In genomic region chr15:85806886-85807285, GRCm38 (mm10) we compare ENCODE assay signal across 29 mouse cellular contexts. TPM values are rescaled to one million over a fixed set of nuclear protein-coding genes. Genes with fewer than 3 reads are reported as not detected.
"Had no signal": no experiment of that assay in that cellular context is flagged by ENCODE, and none has a peak within 500 bp of the region (broad histone marks: within the 10 kb centered on the region; RNA-seq: fewer than 3 reads in every experiment).

No protein-coding gene starts in this region.

- H3K9ac ChIP-seq: embryonic facial prominence, embryonic 12.5 days; embryonic facial prominence, embryonic 13.5 days; embryonic facial prominence, embryonic 15.5 days; forebrain, embryonic 12.5 days; forebrain, embryonic 13.5 days; forebrain, embryonic 15.5 days; forebrain, postnatal 0 days had no signal

- H3K4me2 ChIP-seq: embryonic facial prominence, embryonic 12.5 days; embryonic facial prominence, embryonic 13.5 days; embryonic facial prominence, embryonic 15.5 days; forebrain, embryonic 12.5 days; forebrain, embryonic 13.5 days; forebrain, embryonic 15.5 days; heart, embryonic 11.5 days had no signal

- H3K4me3 ChIP-seq: embryonic facial prominence, embryonic 12.5 days; embryonic facial prominence, embryonic 13.5 days; embryonic facial prominence, embryonic 15.5 days; erythroblast, embryonic 14.5 days; forebrain, embryonic 10.5 days; forebrain, embryonic 12.5 days; forebrain, embryonic 13.5 days; forebrain, embryonic 15.5 days; gastrocnemius, adult 2 months; heart, adult 2 months; heart, embryonic 10.5 days had no signal

- DNase-seq: cerebellum, adult 9-10 months; cerebellum, adult 9-11 months; cerebellum, postnatal 10 days; cerebellum, postnatal 14 days; cerebellum, postnatal 25 days; cerebellum, postnatal 36 days; embryo, embryonic 11 days; forebrain, postnatal 0 days; gastrocnemius, adult 2 months; gastrocnemius, postnatal 10 days; gastrocnemius, postnatal 14 days; gastrocnemius, postnatal 25 days; gastrocnemius, postnatal 36 days; heart, adult 18-20 months; heart, adult 2 months had no signal

- H3K9me3 ChIP-seq: embryonic facial prominence, embryonic 12.5 days; embryonic facial prominence, embryonic 13.5 days; embryonic facial prominence, embryonic 15.5 days; forebrain, embryonic 10.5 days; forebrain, embryonic 12.5 days; forebrain, embryonic 13.5 days; forebrain, embryonic 15.5 days; heart, embryonic 10.5 days had no signal

- H3K36me3 ChIP-seq: embryonic facial prominence, embryonic 12.5 days; embryonic facial prominence, embryonic 13.5 days; embryonic facial prominence, embryonic 15.5 days; forebrain, embryonic 10.5 days; forebrain, embryonic 12.5 days; forebrain, embryonic 15.5 days had no signal

- H3K27me3 ChIP-seq: embryonic facial prominence, embryonic 12.5 days; embryonic facial prominence, embryonic 13.5 days; embryonic facial prominence, embryonic 15.5 days; forebrain, embryonic 12.5 days; forebrain, embryonic 13.5 days; forebrain, embryonic 15.5 days had no signal

- ATAC-seq: forebrain, embryonic 13.5 days; forebrain, embryonic 14.5 days; forebrain, embryonic 15.5 days; forebrain, embryonic 16.5 days; forebrain, postnatal 0 days had no signal

- H3K27ac ChIP-seq: embryonic facial prominence, embryonic 12.5 days; embryonic facial prominence, embryonic 13.5 days; embryonic facial prominence, embryonic 15.5 days; forebrain, embryonic 10.5 days; forebrain, embryonic 12.5 days; forebrain, embryonic 13.5 days; forebrain, embryonic 15.5 days; gastrocnemius, adult 2 months; heart, adult 2 months; heart, embryonic 10.5 days had no signal

RNA-seq across cellular contexts. Expression of gene Pkdrej, which starts 14.6 kb away (rescaled TPM):
- total RNA-seq: granulocyte monocyte progenitor cell, adult 5-6 weeks had no signal
- polyA plus RNA-seq: erythroblast, embryonic 14.5 days; forebrain, embryonic 11.5 days; forebrain, embryonic 13.5 days had no signal
